Mouse (Mus musculus): Measurements from ENCODE around the gene Fzd1.

Fzd1 gene

DNA sequence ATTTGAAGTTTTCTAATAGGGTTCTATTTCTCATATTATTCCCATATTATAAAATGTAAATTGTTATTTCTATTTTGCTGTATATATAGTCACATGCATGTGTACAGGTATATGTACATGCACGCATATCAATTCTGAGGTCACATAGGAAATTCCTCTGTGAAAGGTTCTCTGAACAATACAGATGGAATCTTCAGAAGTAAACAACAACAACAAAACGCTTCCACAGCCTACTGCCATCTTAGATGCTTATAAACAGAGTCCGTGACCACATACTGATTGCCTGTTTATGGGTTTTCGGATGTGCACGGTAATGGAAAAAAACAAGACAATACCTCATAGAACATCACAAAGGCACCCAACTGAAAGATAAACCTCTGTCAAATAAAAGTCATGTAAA, 4.7 kb downstream of the Fzd1 start:
- DNase-seq (ENCODE audit: low spot score in 2 of 2), result no peak

DNA sequence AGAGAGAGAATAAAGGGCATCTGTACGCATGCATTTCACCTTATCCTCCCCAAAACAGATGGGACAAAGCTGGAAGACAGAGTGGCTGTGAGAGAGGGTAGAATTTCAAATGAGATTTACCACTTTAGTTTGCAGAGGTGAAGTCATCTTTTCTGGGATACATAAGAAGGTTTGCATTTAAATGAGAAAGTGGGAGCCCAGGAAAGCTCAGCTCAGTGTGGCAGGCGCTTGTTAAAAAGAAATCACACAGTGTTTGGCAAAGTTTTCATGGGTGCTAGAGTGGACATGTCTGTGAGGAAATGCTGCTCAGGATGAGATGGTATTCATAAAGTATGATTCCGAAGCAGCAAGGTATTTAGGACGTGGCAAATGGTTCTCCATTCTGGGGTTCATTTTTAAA, 15.1 kb downstream of the Fzd1 start:
- DNase-seq (ENCODE audit: low spot score in 2 of 2), result no peak

GRCm38 (mm10) chr5:4737013-4737412, 20.8 kb downstream of the Fzd1 start:
- no peak for DNase-seq (ENCODE audit: low spot score in 2 of 2)

DNA sequence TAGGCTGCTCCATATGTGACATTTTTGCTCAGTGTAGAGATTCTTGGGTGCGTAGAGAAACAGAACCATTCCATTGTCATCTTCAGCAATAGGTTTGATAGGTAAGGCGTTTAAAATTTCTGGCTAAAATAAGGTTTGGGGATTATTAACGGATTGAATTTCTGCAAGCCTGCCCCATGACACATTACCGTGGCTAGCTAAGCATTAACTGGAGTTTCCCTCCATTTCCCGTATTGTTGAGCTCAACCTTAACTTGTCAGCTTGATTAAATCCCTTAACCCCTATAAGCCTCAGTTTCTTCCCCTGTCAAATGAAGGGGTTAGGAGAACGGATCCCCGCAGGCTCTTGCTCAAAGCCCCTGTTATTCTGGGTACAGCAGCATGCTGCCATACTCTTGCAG, 22.4 kb downstream of the Fzd1 start:
- DNase-seq (ENCODE audit: low spot score in 2 of 2), result no peak

GRCm38 (mm10) chr5:4733239-4733638, 24.6 kb downstream of the Fzd1 start:
- DNase-seq (ENCODE audit: low spot score in 2 of 2), result no peak

- no peak for DNase-seq (ENCODE audit: low spot score in 2 of 2)
These were observed 25.3 kb downstream of the Fzd1 start for GRCm38 (mm10) chr5:4732241-4733229.

- DNase-seq (ENCODE audit: low spot score in 2 of 2), result no peak
These were observed 26.1 kb downstream of the Fzd1 start for GRCm38 (mm10) chr5:4731743-4732215.

- DNase-seq (ENCODE audit: low spot score in 2 of 2), result no peak
These were observed 26.8 kb downstream of the Fzd1 start for GRCm38 (mm10) chr5:4731064-4731463.
